Mouse (Mus musculus): ENCODE measurements around the gene Fes.

Gene Fes

GRCm38 (mm10) chr7:80347670-80348586, 39.8 kb downstream of the Fes start:
- in situ Hi-C loops (cut with MboI, MseI), result no loop called here

GRCm38 (mm10) chr7:80346830-80347229, 40.9 kb downstream of the Fes start:
- in situ Hi-C loops (cut with MboI, MseI), result no loop called here

DNA sequence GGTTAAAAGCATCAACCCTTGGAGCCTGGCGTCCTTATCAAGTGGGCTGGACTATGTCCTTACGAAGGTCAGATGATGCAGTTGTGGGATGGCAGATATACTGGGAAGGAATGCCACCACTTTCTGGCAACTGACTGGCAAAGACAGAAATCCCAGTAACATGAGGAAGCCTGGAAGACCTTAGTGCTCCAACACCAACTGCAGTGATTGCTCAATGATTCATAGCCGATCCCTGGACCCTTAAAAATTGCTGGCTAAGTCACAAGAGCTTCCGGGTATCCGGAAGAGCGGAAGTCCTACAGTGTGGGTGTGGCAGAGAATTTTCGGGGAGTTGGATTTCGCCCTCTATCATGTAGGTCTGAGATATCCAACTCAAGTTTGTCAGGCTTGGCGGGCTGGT, 41.6 kb downstream of the Fes start:
- in situ Hi-C loops (cut with MboI, MseI), result no loop called here

- in situ Hi-C loops (cut with MboI, MseI), result no loop called here
These were observed 44.3 kb downstream of the Fes start for GRCm38 (mm10) chr7:80343270-80344018.

GRCm38 (mm10) chr7:80342858-80343257, 44.9 kb downstream of the Fes start, which contains the start of gene Hddc3:
Gene Hddc3, plus strand, starts transcription at chr7:80343104.
- in situ Hi-C loops (cut with MboI, MseI), result no loop called here

DNA sequence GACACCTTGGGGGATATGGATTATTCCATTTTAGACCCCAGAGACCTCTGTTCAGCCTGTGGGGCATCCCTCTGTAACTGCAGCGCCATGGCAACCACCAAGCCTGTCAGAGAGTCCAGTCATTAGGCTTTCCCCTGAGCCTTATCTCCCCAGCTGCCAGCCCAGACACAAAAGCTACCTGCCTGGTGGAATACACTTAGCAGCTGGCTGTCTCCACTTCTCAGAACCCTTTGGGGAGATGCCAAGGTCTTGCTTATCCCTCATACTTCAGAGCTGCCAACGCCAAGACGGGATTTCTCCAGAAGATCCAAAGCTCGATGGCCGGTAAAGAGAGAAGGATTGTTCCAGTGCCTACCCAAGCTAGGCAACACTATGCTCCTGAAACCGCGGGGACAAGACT, 46.0 kb downstream of the Fes start:
- in situ Hi-C loops (cut with MboI, MseI), result no loop called here

DNA sequence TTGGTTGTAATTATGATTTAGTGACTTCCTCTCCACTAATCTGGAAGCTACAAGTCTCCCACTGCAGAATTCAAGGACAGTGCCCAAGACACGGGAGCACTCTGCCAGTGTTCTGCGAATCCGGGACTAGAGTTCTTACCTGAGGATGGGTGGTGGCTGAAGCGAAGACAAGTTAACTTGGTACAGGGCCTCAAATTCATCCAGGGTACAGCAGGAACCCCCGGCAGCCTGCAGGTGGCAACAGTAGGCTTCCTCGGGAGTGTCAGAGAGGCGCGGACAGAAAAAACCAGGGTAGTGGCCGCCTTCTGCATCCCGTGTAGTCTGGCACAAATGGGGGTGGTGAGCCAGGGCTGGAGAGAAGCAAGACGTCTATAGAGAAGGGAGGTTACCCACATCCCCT, 47.0 kb downstream of the Fes start, which contains the start of gene Unc45a:
Unc45a (minus strand) TSS at position 213 of the 400 bp plus-strand sequence.
- in situ Hi-C loops (cut with MboI, MseI), result no loop called here

DNA sequence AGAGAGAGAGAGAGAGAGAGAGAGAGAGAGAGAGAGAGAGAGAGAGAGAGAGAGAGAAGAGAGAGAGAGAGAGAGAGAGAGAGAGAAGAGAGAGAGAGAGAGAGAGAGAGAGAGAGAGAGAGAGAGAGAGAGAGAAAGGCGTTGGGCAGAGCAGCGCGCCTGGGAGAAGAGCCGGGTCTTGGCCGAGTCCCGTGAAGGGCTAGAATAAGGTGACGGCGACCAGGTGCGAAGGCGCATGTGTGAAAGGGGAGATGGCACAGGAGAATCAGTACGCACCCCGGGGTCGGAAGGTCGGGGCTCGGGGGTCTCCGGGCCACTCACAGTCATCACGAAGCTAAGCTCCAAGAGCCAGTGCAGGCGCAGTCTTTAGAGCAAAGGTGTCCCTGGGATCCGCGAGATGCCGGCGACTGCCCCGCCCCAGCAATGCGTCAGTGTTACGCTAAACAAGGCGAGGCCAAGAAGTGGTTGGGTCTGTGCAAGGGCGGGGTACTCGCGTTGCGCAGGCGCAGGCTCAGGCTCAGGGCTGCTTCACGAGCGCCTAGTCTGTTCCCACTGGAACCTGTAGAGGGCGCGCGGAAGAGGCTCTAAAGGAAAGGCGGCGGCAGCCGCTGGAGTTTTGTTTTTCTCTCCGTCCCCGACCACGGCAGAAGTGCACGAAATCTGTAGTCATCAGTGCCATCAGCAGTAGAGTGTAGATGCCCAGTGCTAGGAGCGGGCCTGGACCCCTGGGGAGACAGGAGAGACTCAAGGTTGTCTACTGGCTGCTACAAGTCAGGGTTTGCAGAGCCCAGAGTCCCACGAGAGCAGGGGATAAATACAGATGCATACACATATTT, 47.7 kb downstream of the Fes start:
- in situ Hi-C loops (cut with MboI, MseI), result loop anchor here (5.0 kb wide), 1 partner anchor 37 kb away; no protein-coding TSS in a partner anchor

DNA sequence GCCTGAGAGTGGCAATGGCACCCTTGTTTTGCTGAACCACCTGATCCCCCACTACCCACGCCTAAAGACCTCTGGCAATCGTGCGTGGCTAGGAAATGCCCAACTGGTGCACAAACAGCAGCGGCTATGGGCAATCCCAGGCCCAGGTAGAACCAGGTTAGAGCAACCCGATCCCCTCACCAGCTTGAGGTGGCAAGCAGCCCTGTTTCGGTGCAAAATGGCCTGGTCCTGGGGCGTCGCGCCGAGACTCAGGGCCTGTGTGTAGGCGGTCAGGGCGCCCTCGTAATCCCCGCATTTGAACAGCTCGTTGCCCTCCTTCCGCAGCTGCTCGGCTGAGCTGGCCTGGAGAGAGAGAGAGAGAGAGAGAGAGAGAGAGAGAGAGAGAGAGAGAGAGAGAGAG, 48.4 kb downstream of the Fes start:
- in situ Hi-C loops (cut with MboI, MseI), result loop anchor here (5.0 kb wide), 1 partner anchor 38 kb away; no protein-coding TSS in a partner anchor

DNA sequence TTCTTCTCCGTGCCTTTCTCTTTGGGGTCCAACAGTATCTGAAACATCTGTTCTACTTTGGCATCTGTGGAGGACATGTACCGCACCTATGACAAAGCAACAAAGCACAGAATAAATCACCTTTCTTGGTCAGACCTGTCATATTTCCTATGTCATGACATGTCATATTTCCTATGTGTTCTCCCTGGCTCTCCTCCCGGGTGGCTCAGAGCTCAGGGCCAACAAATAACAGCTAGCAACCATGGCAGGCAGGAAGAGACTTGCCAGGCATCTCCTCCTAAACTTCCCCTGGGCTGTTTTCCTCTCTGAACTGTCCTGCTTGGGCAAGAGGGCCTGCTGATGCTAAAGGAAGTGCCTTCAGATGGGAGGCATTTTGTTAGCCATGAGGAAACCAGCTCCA, 50.8 kb downstream of the Fes start:
- in situ Hi-C loops (cut with MboI, MseI), result loop anchor here (5.0 kb wide), 1 partner anchor 40 kb away; no protein-coding TSS in a partner anchor

GRCm38 (mm10) chr7:80334848-80335247, 52.9 kb downstream of the Fes start:
- in situ Hi-C loops (cut with MboI, MseI), result loop anchor here (5.0 kb wide), 1 partner anchor 42 kb away; no protein-coding TSS in a partner anchor

DNA sequence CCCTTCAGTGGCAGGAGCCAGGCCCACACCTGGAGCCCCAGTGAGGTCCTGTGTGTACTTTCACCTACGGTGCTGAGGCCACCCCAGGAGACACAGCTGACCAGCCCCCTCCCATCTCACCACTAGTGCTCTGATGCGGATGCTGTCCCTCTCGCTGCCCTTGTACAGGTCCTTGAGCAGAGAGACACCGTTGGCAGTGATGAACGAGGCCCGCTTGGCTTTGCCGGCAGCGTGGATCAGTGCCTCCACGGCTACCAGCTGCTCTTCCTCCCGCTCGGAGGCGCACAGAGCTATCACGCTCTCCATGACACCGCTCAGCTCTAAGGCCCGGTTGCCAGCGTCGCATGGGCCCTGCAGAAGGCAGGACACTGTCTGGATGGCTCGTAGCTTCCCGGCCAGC, 56.3 kb downstream of the Fes start:
- in situ Hi-C loops (cut with MboI, MseI), result no loop called here

DNA sequence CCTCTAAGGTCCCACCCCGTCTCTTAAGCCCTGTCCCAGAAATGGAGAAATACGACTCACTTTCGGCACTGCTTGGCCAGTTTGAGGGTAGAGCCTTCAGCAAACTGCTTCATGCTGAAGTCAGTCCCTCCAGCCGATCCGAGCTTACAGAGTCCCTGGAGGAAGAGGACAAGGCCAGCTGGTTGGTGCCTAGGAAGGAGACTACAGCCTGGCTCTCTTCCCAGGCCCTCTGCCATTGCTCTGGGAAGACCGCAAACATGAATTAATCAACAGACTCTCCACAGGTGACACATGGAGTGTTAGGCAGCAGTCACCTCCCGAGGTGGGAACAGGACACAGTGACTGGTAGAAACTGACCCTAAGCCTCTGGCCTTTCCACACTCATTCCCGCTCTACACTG, 57.5 kb downstream of the Fes start:
- in situ Hi-C loops (cut with MboI, MseI), result no loop called here
